Comparison of ENCODE assay signal across 11 mouse cellular contexts in genomic region chr15:89058736-89059135, GRCm38 (mm10). TPM values are rescaled to one million over a fixed set of nuclear protein-coding genes. Genes with fewer than 3 reads are reported as not detected.
A peak's percentile ranks its signal among the peaks of the same experiment; 100 is the strongest.
DNase-seq lines count a peak whose midpoint lies in the region; ATAC-seq and TF ChIP-seq lines count a peak whose summit lies in the region.
"Had no signal": no experiment of that assay in that cellular context is flagged by ENCODE, and none has a peak within 500 bp of the region (broad histone marks: within the 10 kb centered on the region; RNA-seq: fewer than 3 reads in every experiment).

No protein-coding gene starts in this region.

- peak overlapping the region; percentile 94 for H3K4me2 ChIP-seq in heart, embryonic 12.5 days
- peak overlapping the region; percentile 85 for H3K4me2 ChIP-seq in hindbrain, postnatal 0 days (ENCODE audit: low read depth, low read length)

- H3K4me1 ChIP-seq in heart, embryonic 12.5 days (replicated peaks): peaks cover 13% of the 10 kb centered on the region
- peaks cover 9% of the 10 kb centered on the region; the same call in 1 of the 2 replicates for H3K4me1 ChIP-seq in hindbrain, postnatal 0 days (ENCODE audit: insufficient read depth, low read length)

- H3K27me3 ChIP-seq in heart, embryonic 12.5 days (replicated peaks): peaks cover 57% of the 10 kb centered on the region
- H3K27me3 ChIP-seq in hindbrain, postnatal 0 days (ENCODE audit: insufficient read depth, low read length): no peaks in the 10 kb centered on the region

- H3K9me3 ChIP-seq in heart, embryonic 12.5 days (replicated peaks): no peaks in the 10 kb centered on the region
- H3K9me3 ChIP-seq in hindbrain, postnatal 0 days (ENCODE audit: low read length): no peaks in the 10 kb centered on the region

- ATAC-seq in heart, embryonic 12.5 days (ENCODE audit: insufficient number of reproducible peaks, low FRiP score): no peak
- no peak for ATAC-seq in hindbrain, postnatal 0 days
- ATAC-seq in erythroblast, adult 5-6 weeks (replicated peaks; ENCODE audit: low FRiP score, poor library complexity, severe bottlenecking): no peak

- H3K9ac ChIP-seq in heart, embryonic 12.5 days: peak overlapping the region; percentile 83; the same call in 1 of the 2 replicates
- peak overlapping the region; percentile 78; the same call in 1 of the 2 replicates for H3K9ac ChIP-seq in hindbrain, postnatal 0 days (replicated peaks; ENCODE audit: low read length)

- peaks cover 16% of the 10 kb centered on the region for H3K36me3 ChIP-seq in heart, embryonic 12.5 days
- H3K36me3 ChIP-seq in hindbrain, postnatal 0 days (ENCODE audit: insufficient read depth, low read length): no peaks in the 10 kb centered on the region

- intact Hi-C loops in heart, postnatal 10 days (cut with DNase I): no loop called here

- DNase-seq in heart, postnatal 10 days: no peak
- DNase-seq in thymus, postnatal 4 days: peak; percentile 2
- no peak for DNase-seq in thymus, postnatal 36 days
- no peak for DNase-seq in hindbrain, postnatal 0 days (ENCODE audit: low spot score)
- no peak for DNase-seq in frontal cortex, postnatal 25 days (ENCODE audit: low spot score in 2 of 2)
- DNase-seq in thymus, postnatal 25 days: no peak
- DNase-seq: right cerebral cortex, adult 18-20 months had no signal

- 23% methylated on average over 6 of the region's 6 CpGs for WGBS in heart, embryonic 12.5 days
- WGBS in hindbrain, postnatal 0 days: 28% methylated on average over 6 of the region's 6 CpGs

- H3K27ac ChIP-seq in heart, embryonic 12.5 days (ENCODE audit: poor library complexity, severe bottlenecking): no peak overlapping the region
- H3K27ac ChIP-seq in hindbrain, postnatal 0 days: peak overlapping the region; percentile 62

- TF ChIP-seq CTCF in hindbrain, postnatal 0 days (IDR thresholded peaks at IDR 0.05; ENCODE audit: low read depth): no peak

- peak overlapping the region; percentile 82 for H3K4me3 ChIP-seq in heart, embryonic 12.5 days
- peak overlapping the region; percentile 67 for H3K4me3 ChIP-seq in hindbrain, postnatal 0 days (ENCODE audit: low read length)

RNA-seq across cellular contexts. Expression of gene Panx2, which starts 0.8 kb away (rescaled TPM):
- polyA plus RNA-seq in heart, embryonic 12.5 days (2016; fragmentation: Nextera tagmentation; extraction: Ambion mirVana): 1.8 and 2.4 TPM in 2 replicates
- total RNA-seq in heart, postnatal 10 days (2021): 1 to 10 TPM; 1.1 to 1.2 TPM
- 17.9 and 26.5 TPM in 2 replicates for total RNA-seq in hindbrain, postnatal 0 days (2014; rRNA removed)
- polyA plus RNA-seq in hindbrain, postnatal 0 days (2015; fragmentation: Nextera tagmentation; extraction: Ambion mirVana): 8.3 and 9.9 TPM in 2 replicates
- total RNA-seq in erythroblast, adult 5-6 weeks (2015; ENCODE audit: low replicate concordance): not detected in 2 replicates
- total RNA-seq in erythroblast, adult 5-6 weeks (2017; ENCODE audit: low replicate concordance): not detected in 2 replicates
- total RNA-seq: CH12.LX; liver, adult 2 months had no signal
- polyA plus RNA-seq: liver, adult 2 months had no signal

RNA-seq across cellular contexts. Expression of gene Trabd, which starts 16.2 kb away (rescaled TPM):
- 51.7 and 53.5 TPM in 2 replicates for polyA plus RNA-seq in heart, embryonic 12.5 days (2016; fragmentation: Nextera tagmentation; extraction: Ambion mirVana)
- 10 to 100 TPM; 42.8 to 47.3 TPM for total RNA-seq in heart, postnatal 10 days (2021)
- total RNA-seq in hindbrain, postnatal 0 days (2014; rRNA removed): 39.1 and 47.8 TPM in 2 replicates
- 26.1 and 26.2 TPM in 2 replicates for polyA plus RNA-seq in hindbrain, postnatal 0 days (2015; fragmentation: Nextera tagmentation; extraction: Ambion mirVana)
- total RNA-seq in erythroblast, adult 5-6 weeks (2015; ENCODE audit: low replicate concordance): 2.7 and 11.9 TPM in 2 replicates
- 6.3 and 8.3 TPM in 2 replicates for total RNA-seq in erythroblast, adult 5-6 weeks (2017; ENCODE audit: low replicate concordance)

RNA-seq across cellular contexts. Expression of gene Selenoo, which starts 30.1 kb away (rescaled TPM):
- 12.4 and 12.6 TPM in 2 replicates for polyA plus RNA-seq in heart, embryonic 12.5 days (2016; fragmentation: Nextera tagmentation; extraction: Ambion mirVana)
- total RNA-seq in heart, postnatal 10 days (2021): 10 to 100 TPM; 10.5 to 13.0 TPM
- total RNA-seq in hindbrain, postnatal 0 days (2014; rRNA removed): 50.1 and 54.7 TPM in 2 replicates
- 20.4 and 21.9 TPM in 2 replicates for polyA plus RNA-seq in hindbrain, postnatal 0 days (2015; fragmentation: Nextera tagmentation; extraction: Ambion mirVana)
- total RNA-seq in erythroblast, adult 5-6 weeks (2015; ENCODE audit: low replicate concordance): 3.8 and 8.8 TPM in 2 replicates
- 5.9 and 6.0 TPM in 2 replicates for total RNA-seq in erythroblast, adult 5-6 weeks (2017; ENCODE audit: low replicate concordance)
